23 mouse cellular contexts compared by ENCODE assay signal in the genomic region with DNA sequence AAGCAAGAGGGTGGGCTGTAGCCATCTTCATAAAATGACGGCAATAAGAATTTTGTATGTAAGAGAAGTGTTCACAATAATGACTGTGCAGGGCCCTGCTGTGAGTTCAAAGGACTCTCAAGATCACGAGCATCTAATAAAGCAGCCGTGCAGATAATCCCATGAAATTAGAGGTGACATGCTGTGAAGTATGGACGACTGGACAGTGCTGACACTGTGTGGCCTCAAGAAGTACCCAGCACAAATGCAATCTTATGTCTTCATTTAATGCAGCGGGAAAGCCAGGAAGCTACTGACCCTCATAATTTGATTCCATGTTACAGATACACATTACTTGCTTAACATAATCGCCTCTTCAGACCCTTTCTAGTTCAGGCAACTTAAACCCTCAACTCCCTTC. TPM values are rescaled to one million over a fixed set of nuclear protein-coding genes. Genes with fewer than 3 reads are reported as not detected.
DNase-seq lines count a peak whose midpoint lies in the region; ATAC-seq and TF ChIP-seq lines count a peak whose summit lies in the region.
"Had no signal": no experiment of that assay in that cellular context is flagged by ENCODE, and none has a peak within 500 bp of the region (broad histone marks: within the 10 kb centered on the region; RNA-seq: fewer than 3 reads in every experiment).

No protein-coding gene starts in this region.

- no peak overlapping the region for H3K9ac ChIP-seq in midbrain, embryonic 12.5 days (replicated peaks)
- H3K9ac ChIP-seq in midbrain, postnatal 0 days (replicated peaks; ENCODE audit: low read length, poor library complexity, severe bottlenecking) = no peak overlapping the region
- H3K9ac ChIP-seq: embryonic facial prominence, embryonic 15.5 days; heart, embryonic 12.5 days; hindbrain, embryonic 12.5 days had no signal

- peaks cover 8% of the 10 kb centered on the region; the same call in 1 of the 2 replicates for H3K27me3 ChIP-seq in midbrain, embryonic 12.5 days
- no peaks in the 10 kb centered on the region for H3K27me3 ChIP-seq in midbrain, postnatal 0 days (ENCODE audit: insufficient read depth, low read length)
- H3K27me3 ChIP-seq: embryonic facial prominence, embryonic 15.5 days; heart, embryonic 12.5 days; hindbrain, embryonic 12.5 days had no signal

- H3K4me2 ChIP-seq in midbrain, embryonic 12.5 days (replicated peaks) = no peak overlapping the region
- H3K4me2 ChIP-seq in midbrain, postnatal 0 days (ENCODE audit: low read depth, low read length, poor library complexity, severe bottlenecking) = no peak overlapping the region
- H3K4me2 ChIP-seq: embryonic facial prominence, embryonic 15.5 days; heart, embryonic 12.5 days; hindbrain, embryonic 12.5 days had no signal

- peak overlapping the region; percentile 20 for H3K27ac ChIP-seq in midbrain, embryonic 12.5 days (replicated peaks)
- H3K27ac ChIP-seq in midbrain, postnatal 0 days (ENCODE audit: low read depth, low read length) = no peak overlapping the region
- H3K27ac ChIP-seq: embryonic facial prominence, embryonic 15.5 days; hindbrain, embryonic 12.5 days; hindbrain, postnatal 0 days had no signal

- peaks cover 8% of the 10 kb centered on the region; the same call in 1 of the 2 replicates for H3K9me3 ChIP-seq in midbrain, embryonic 12.5 days
- H3K9me3 ChIP-seq in midbrain, postnatal 0 days (ENCODE audit: low read length) = no peaks in the 10 kb centered on the region
- H3K9me3 ChIP-seq: embryonic facial prominence, embryonic 15.5 days; heart, embryonic 12.5 days had no signal

- no peaks in the 10 kb centered on the region for H3K36me3 ChIP-seq in midbrain, embryonic 12.5 days
- H3K36me3 ChIP-seq in midbrain, postnatal 0 days (ENCODE audit: insufficient read depth, low read length) = no peaks in the 10 kb centered on the region
- H3K36me3 ChIP-seq: embryonic facial prominence, embryonic 15.5 days; G1E; heart, embryonic 12.5 days; hindbrain, embryonic 12.5 days had no signal

- ATAC-seq in midbrain, embryonic 12.5 days (ENCODE audit: low FRiP score, low read depth) = peak; percentile 20; the same call in 1 of the 2 replicates
- no peak for ATAC-seq in midbrain, postnatal 0 days (ENCODE audit: low FRiP score)
- ATAC-seq: CD4-positive, CD25-positive, alpha-beta regulatory T cell, adult 4 months; forebrain, embryonic 14.5 days had no signal

- intact Hi-C loops in heart, postnatal 10 days (cut with DNase I) = no loop called here

- H3K4me1 ChIP-seq in midbrain, embryonic 12.5 days = peaks cover 22% of the 10 kb centered on the region
- no peaks in the 10 kb centered on the region; the same call in 1 of the 2 replicates for H3K4me1 ChIP-seq in midbrain, postnatal 0 days (ENCODE audit: insufficient read depth, low read length)
- H3K4me1 ChIP-seq: heart, embryonic 12.5 days had no signal

- 22% methylated on average over 6 of the region's 6 CpGs for WGBS in midbrain, embryonic 12.5 days
- WGBS in midbrain, postnatal 0 days = 38% methylated on average over 6 of the region's 6 CpGs

- no peak overlapping the region for H3K4me3 ChIP-seq in midbrain, embryonic 12.5 days
- no peak overlapping the region for H3K4me3 ChIP-seq in midbrain, postnatal 0 days (ENCODE audit: low read depth, low read length)
- H3K4me3 ChIP-seq: embryonic facial prominence, embryonic 15.5 days; erythroblast, embryonic 14.5 days; heart, embryonic 12.5 days; hindbrain, embryonic 12.5 days had no signal

- no peak for TF ChIP-seq CTCF in midbrain, postnatal 0 days (IDR thresholded peaks at IDR 0.05)

- peak; percentile 30 for DNase-seq in embryo, embryonic 10.5 days (ENCODE audit: low spot score)
- no peak for DNase-seq in embryo, embryonic 10 days (ENCODE audit: low spot score)
- peak; percentile 48 for DNase-seq in heart, adult 11 months
- DNase-seq in heart, postnatal 10 days = no peak
- DNase-seq in midbrain, postnatal 0 days (ENCODE audit: low spot score) = no peak
- DNase-seq in retina, embryonic 14.5 days (ENCODE audit: low spot score) = peak; percentile 61
- no peak for DNase-seq in natural killer cell, adult 2 months (ENCODE audit: low spot score in 2 of 2)
- DNase-seq: adrenal gland, postnatal 10 days; B cell, adult 2 months; cerebellum, adult 11-12 months; cerebellum, adult 9-10 months; cerebellum, postnatal 25 days; gastrocnemius, postnatal 14 days; heart, postnatal 36 days had no signal

RNA-seq across cellular contexts. Expression of a gene that starts 57.3 kb away (rescaled TPM):
- total RNA-seq in heart, postnatal 10 days (2021) = under 1 TPM; 0.20 to 0.50 TPM
- polyA plus RNA-seq in midbrain, embryonic 12.5 days (2016; fragmentation: Nextera tagmentation; extraction: Ambion mirVana) = 1.5 and 1.8 TPM in 2 replicates
- 21.7 and 26.0 TPM in 2 replicates for total RNA-seq in midbrain, postnatal 0 days (2014; rRNA removed)
- polyA plus RNA-seq in midbrain, postnatal 0 days (2015; fragmentation: Nextera tagmentation; extraction: Ambion mirVana) = 3.3 and 3.9 TPM in 2 replicates
- polyA plus RNA-seq: erythroblast, embryonic 14.5 days had no signal

Comparison
In these comparisons a context has a peak if more than half of its experiments do, and no peak if none do; other contexts are left out.
1. DNase-seq: peak in embryo, embryonic 10.5 days (single experiment), heart, adult 11 months (single experiment) and retina, embryonic 14.5 days (single experiment); none in embryo, embryonic 10 days (single experiment), heart, postnatal 10 days (0 of 2), midbrain, postnatal 0 days (single experiment) and natural killer cell, adult 2 months (0 of 2).
2. RNA of a gene that starts 57.3 kb away (total RNA-seq): 21.7 to 26.0 TPM in midbrain, postnatal 0 days; 0.20 to 0.50 TPM in heart, postnatal 10 days; every median in the first group is over 10 times any median in the second.